Mouse (Mus musculus) liver, embryonic 14.5 days (tissue): ENCODE results near the gene Taf6l.

Experiments
- CTCF ChIP-seq: IDR thresholded peaks from 2 replicates; pipeline ENCODE4 v1.5.1; 2016; ENCODE audit warnings: antibody characterized with exemption, low read depth, control low read depth
- EP300 ChIP-seq: IDR thresholded peaks from 2 replicates; pipeline ENCODE4 v1.6.1; 2016; ENCODE audit warnings: antibody characterized with exemption, low read depth

DNA sequence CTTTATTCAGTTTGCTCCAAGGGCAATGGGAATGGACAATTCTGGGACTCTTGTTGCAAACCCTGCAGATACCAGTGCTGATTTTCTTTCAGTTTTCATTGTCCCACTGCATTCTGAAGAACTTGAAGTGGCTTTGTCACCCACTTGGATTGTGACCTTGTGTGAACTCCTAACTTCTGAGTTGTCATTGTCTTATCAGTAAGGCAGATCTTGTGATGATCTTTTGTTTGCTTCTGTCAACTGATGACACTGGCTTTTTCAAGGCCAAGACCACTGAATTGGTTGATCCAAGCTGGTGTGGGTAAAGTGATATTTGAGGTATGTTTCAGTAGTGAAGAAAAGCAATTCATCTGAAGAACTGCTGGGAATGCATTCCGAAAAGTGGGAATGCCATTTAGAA, 40.8 kb downstream of the Taf6l start:
- TF ChIP-seq CTCF (no peak), EP300 (no peak)
